Mouse (Mus musculus) thymus, postnatal 36 days (tissue): ENCODE measurements around the gene Mcm9.
A peak's percentile ranks its signal among the peaks of the same experiment; 100 is the strongest.
"Not testable (repeated sequence)": the region's sequence is repeated elsewhere in the genome, so short reads cannot be mapped to it uniquely, and the experiment has no call there.

ENCODE experiments used
- DNase-seq, 2 experiments: peaks; one replicate each; pipeline ENCODE4 v3.0.0; 2022; ENCODE audit warnings: mixed read lengths in 2 of 2

Gene Mcm9

DNA sequence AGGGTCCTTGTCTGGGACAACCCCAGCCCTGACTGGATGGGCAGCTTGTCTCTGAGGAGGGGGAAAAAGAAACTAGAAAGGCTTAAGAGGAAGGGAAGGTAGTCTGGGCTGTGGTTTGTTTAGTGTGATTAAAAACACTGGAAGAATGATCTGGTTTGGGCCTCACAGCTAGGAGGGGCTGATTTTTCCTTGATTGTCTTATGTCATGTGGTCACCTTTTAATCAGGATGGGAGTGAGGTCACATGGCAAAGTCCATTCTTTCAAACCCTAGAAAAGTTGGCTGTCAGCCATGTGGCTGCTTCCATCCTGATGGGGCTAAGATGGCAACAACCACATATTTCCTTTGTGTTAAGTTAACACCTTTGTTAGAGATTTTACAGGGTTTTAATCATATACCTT, 61.7 kb downstream of the Mcm9 start:
- DNase-seq, result no peak

DNA sequence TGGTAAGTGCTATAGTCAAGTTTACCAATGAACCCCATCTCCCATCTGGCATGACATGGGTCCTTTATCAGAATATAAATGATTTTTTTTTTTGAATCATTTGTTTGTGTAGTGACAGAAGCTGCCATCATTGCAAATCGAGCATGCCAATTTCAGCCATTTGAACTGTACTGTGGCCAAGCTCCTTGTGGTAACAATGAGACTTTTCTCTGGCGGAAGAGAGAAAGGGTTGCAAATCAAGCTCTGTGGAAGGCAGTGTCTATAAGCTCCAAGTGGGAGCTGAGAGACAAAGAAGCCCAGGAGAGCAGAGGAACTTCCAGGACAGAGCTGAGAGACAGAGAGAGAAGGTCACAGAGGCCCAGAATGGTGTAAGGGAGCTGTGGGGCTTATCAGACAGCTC, 64.7 kb downstream of the Mcm9 start:
- no peak for DNase-seq

DNA sequence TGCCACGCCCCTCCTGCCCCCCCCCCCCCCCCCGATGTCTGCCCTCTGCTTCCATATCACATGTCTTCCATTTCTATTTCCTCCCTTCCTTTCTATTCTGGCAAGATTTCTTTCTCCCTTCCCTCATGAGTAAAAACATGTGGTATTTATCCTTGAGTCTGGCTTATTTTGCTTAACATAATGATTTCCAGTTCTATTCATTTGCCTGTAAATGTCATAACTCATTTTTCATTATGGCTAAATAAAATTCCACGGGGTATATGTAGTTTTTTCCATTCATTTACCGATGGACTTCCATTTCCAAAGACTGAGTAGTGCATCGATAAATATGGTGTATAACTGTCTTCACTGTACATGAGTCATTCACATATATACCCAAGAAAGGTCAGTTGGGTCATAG, 68.2 kb downstream of the Mcm9 start:
- no peak for DNase-seq

DNA sequence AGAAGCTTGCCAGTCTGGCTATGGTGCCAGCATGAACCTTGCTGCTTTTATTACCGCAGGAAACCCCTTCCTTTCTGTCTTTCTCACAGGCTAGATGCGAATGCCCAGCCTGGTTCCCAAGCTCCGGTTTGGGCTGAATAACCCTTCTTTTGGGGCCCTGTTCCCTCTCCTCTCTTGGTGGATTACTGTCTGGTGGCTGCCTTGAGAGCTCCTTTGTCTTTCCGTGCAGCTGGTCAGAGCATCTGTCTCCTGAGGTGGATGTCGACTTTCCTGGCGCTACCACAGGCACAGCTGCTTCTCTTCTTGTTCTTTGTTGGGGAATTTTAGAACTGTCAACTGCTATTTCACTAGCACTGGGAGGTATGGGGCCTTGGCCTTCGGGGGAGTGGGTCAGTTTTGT, 92.6 kb downstream of the Mcm9 start:
- DNase-seq, result no peak

DNA sequence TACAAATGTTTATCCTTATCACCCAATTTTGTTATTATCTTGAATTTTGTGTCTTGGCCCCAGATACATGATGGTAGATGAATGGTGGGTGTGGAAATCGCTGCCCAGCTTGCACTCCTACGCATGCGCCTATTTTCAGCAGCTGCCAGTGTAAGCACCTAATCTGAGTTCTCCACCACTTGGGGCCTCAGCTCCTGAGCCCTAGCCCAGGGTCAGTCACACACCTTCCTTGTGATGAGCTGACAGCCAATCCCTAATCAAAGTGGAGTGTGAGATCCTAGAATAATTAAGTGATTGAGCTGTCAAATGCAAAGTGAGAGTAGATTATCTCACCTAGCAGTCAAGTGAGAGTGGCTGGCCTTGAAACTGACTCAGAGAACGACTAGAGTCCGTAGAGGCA, 97.9 kb downstream of the Mcm9 start:
- no peak for DNase-seq

DNA sequence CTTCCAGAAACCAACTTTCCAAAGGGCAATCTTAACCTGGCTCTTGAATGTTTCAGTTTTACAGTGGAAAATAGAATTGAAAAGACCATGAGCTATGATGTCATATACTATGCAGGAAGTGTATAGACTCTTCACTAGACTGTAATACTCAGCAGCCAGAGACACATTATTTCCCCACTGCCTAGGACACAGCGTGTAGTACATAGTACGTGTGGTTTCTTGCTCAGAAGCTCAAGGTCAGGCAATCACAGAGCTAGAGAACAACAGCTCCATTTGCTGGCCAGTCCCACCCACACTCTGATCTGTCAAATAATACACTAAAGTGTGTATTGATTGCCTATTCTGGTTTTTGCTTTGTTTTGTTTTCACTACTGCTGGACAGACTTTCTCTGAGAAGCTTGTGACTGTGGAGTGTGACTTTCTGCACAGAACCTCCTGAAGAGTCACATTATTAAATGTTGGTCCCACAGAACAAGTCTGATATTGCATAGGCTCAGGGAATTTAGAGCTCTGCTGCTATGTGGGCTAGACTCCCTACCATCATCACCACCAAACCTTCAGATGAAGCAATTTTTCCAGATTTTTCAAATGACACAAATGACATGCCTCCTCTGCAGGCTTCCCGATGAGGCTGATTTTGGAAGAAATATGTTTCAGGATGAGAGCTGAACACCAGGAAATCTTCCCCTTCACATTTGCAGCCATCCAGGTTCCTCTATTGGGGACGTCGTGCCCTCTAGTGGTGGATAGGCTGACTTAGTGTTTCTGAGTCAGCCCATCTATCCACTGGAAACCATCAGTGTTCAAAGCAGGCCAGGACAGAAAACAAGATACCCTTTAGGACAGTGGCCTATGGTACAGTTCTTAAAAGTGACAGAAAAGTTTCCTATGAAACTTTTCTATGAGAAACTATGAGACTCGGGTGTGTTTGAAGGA, 102.1 kb downstream of the Mcm9 start:
- peak; percentile 17 to 18 for DNase-seq

DNA sequence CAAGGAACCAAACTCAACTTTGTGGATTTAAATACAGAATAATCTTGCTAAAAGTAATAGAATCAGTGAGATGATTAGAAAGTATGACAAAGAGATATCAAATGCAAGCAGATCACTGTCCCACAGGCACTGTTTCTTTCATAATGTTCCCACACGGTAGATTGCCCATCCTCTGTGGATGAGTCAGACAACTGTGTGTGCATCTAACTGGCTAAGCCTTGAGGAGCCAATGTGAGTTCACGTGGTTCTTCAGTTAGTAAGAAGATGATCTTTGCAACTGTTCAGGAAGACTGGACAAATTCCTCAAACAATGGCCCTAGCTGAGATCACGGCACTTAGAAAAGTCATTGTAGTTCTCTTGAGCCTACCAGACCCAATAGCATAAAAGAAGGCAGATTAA, 102.9 kb downstream of the Mcm9 start:
- DNase-seq, result no peak

DNA sequence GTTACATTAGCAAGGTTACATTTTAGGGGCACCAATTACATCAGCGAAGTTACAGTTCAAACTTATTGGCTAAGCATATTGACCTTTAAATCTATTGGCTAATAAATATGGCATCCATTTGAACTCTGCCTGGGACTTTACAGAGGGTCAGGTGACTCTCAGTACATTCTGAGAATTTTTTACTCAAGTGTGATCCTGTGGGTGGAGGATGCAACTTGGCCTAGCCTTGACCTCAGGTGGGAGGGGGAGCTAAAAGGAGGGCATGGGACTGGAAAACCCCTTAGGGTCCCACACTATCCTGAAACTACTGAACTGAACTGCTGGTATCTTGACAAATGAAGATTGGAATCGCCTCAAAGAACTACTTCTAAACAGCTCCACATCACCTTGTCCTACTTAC, 103.9 kb downstream of the Mcm9 start:
- DNase-seq, result no peak

DNA sequence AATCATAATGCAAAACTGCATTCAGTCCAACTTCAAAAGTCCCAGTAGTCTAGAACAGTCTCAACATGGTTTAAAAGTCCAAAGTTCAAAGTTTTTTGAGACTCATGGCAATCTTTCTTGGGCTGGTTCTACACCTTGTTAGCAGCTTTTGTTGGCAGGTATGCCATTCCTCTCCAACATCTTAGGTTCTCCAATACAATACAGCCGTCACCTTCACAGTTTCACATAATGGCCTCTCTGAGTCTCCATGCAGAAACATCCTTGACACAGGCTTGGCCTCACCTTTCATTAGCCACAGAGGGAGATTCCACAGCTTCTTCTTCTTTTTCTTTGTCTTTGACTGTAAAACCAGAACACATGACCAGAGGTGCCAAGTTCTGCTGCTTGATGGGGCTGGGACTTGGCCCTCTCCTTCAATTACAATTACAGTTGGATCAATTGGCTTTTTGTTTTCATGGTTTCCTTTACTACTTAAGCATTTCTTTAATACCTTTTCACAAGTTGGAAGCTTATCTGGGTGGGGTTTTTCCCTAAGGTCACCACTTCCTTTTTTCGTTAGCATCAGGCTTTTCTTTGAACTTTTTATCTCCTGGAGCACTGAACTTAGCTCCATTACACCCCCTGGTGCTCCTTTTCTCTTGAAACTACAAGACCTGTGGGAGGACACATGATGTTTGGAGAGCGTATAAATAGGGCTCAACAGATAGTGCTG, 104.8 kb downstream of the Mcm9 start:
- no peak for DNase-seq

DNA sequence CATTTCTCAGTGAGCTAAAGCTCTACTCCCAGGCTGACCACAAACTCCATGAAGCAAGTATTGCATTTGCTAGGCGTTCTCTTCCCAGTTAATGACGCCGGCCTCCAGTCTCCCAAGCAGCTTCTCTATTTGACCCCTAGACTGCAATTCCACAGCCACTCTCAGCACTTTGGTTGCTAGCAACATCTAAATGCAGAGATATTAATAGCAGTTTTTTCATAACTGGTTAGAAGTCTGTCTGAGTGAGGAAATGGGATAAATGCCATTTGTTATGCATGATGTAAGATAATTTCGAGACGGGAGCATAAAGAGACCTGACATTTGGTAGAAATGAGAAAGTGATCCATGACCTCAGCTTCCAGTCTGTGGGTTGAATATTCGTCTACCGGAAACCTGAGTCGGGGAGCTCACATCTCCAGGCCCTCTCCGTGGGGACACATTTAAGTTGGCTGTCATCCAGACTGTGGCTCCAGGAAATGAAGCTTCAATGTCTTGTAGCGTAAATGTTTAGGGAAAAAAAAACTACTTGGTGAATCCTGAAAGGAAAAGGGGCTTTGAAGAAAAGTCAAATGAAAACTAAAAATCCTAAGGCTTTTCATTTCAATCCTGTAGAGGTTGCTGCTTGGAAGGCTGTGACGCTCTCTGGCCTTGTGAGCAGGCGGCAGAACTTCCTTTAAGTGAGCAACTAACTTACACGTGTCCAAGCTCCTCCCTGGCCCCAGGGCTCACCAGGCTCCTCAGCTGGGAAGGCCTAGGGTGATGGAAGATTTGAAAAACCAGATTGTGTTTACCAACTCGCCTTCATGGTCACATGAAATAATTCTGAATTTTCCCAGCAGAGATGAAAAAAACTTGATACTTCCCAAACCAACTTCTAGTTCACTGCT, 110.9 kb downstream of the Mcm9 start:
- DNase-seq, result no peak

DNA sequence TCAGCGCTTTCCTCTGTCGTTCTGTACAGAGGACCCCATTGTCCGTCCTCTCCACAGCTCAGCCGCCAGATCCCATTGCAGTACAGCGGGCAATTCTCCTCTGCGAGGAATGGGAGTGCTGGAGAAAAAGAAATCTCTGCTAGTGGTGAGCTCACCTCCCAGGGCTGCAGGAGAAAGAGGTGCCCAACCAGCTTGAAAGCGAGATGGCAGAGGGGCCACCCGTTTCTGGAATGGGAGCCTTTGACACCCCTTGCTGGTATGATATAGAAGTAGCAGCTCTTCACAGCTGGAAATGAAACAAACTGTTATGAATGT, 111.7 kb downstream of the Mcm9 start:
- DNase-seq, result no peak

DNA sequence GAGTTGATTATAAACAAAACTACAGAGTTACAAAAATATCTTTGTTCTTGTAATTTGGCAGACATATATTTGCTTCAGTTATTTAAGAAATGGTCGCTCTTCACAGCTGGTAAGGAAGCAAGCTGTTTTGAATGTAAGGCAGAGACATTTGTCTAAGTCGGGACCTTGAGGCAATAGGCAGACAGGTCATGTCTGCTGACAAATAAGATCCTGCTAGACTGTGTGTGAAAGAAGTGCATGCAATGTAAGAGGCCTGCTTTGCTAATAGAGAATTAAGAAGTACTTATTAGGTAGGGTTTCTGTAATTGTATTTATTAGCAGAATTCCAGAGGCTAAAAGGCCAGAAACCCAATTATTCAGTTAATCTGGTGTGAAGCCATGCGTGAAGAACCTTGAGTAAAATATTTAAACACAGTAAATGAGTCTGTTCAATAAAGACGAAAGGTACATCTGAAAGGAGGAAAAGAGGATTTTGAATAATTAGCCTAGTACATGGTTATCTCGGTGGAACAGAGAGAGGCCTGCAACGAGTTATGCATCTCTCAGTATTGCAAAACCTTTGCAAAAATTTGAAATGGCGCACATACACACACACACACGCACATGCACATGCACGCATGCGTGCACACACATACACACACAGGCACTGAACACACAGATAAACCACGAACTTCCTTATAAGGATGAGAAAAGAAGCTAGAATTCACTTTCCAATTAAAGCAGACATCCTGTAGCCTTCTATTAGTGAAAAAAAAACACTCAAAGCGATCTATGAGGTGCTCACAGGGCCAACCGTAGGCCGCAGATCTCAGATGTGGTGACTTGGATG, 112.3 kb downstream of the Mcm9 start:
- no peak for DNase-seq

DNA sequence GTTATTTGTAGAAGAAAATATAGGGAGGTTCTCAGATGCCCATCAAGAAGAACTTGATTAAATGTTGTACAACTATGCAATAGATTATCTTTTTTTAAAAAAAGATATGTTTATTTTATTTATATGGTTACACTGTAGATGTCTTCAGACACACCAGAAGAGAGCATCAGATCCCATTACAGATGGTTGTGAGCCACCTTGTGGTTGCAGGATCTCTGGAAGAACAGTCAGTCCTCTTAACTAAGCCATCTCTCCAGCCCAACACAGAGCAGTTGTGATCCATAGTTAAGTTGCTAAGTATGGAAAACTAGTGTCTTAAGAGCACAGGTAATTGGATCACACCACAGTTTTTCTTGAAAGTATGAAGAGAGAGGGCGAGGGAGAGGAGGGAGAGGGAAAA, 117.7 kb downstream of the Mcm9 start:
- DNase-seq, result no peak

DNA sequence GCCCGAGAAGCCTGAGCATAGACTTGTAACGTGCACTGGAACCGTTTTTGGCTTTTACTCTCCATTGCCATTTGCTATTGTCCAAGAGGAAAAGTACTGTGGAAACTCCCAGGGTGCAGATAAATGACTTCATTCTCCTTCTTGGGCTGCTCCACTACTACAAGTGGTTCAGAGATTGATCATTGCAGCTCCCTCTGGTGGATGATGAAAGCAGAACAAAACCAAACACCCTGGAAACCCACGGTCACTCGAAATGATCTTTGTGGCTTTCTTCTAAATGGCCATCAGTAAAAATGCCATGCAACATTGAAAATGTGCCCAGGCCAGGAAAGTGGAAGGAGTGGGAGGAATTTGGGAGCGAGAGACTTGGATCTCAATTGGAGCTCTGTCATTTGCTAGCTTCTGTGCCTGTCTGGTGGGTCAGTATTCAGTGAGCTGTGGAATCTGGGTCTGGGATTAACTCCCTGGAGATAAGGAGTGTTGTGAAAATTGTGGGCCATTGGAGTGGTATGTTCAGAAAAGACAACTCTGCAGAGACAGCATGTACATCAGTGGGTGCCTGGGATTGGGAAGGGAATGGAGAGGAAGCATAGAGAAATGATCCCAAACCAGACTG, 121.0 kb downstream of the Mcm9 start:
- DNase-seq, result peak in 1 of 2 experiments; percentile 5

DNA sequence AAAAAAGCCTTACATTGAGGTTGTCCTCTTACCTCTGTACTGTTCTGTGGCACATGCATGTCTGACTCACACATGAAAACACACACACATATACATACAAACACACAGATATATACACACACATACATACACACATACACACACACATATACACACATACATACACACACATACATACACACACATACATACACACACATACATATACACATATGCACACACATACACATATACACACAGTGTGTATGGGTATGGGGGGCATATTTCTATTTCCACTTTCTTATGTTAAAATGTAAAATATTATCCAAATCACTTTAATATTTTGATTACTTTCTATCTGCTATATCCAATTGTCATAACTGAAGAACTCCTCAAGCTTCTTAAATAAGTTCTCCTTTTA, 121.6 kb downstream of the Mcm9 start:
- no peak for DNase-seq

DNA sequence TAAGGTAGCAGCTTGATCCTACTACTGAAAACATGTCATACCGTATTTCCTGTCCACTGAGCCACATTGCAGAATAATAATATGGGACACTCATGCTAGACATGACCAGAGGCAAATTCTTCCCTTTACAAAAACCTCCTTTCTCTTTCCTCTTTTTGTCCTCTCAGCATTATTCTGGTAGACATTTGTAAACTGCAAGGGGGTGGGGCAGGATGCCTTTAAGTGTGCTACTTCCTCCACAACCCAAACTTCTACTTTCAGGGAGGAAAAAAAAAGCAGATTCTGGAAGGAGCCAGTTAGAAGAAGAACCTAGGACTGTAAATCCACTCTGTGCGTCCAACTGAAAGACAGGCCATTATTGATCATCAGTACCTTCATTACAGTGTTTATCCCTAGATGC, 124.7 kb downstream of the Mcm9 start:
- DNase-seq, result no peak

DNA sequence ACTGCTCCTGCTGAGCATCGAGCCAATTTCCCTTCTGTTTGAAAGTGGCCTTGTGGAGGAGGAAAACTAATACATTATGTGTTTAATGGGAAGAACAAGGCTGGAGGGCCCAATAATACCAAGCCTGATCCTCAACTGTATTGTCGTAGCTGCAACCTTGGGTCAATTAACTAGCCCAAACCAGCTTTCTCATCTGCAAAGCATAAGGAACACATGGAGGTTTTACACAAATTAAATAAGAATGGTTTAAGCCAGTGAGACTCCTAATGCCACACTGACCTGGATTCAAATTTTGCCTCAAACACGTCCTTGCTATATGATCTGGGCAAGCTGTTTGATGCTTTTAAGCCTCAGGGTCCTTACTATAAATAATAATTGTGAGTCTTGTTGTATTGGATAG, 125.2 kb downstream of the Mcm9 start:
- no peak for DNase-seq

DNA sequence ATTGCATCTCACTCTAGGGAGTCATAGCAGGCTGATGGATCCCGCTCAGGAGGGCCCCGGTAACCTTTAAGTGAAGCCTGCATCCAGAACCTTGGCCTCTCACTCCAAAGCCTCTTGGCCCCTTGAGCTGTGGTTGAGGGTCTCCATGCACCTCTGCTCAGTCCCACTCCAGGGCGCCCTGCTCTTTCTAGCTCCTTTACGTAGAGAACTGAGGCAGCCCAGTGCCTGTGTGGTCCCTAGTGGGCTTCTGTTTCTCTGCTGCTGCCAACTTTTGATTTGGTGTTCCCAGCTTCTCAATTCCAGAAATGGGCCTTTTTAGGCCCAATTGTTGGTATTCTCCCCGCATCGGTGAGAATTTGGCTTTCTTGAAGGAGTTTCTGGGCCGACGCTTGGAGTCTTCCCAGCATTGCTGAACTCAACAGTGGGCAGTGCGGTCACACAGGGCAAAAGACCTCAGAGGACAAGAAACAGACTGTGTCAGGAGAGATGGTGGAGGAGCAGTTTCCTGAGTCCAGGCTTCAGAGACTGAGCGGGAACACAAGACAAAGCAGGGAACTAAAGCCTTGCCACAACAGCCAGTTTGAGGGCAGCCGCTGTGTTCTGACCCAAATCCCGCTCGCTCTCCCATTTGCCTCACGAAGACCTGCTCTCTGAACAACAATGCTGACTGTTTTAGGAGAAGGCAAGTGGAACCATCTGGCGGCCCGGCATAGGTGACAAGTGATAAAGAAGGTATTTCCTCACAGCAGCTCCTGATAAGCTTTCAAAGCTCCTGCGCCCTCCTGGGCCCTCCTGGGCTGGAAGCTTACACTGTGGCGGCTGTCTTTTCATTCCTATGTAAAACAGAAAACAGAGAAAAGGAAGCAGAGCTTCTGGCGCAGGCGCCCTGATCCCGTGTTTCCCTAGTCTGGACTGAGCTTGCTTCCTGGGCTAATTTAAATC, 127.1 kb downstream of the Mcm9 start:
- no peak for DNase-seq

DNA sequence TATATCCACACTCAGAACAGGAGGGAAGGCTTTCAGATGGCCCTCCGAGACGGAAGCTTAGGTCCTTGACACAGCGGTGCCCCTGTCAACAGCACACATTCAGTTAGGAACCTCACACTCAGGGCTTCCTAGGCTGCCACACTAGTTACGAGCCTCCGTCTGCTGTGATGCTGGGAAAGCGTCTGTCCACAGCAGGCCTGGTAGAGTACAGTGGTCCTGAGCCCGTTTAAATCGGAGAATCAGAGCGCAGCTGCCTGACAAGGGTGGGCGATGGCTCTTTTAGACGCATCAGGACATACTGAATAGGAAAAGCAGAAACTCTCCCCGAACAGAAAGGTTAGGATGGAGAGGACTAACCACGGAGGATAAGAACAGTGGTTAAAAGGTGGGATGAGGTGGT, 127.8 kb downstream of the Mcm9 start:
- no peak for DNase-seq

DNA sequence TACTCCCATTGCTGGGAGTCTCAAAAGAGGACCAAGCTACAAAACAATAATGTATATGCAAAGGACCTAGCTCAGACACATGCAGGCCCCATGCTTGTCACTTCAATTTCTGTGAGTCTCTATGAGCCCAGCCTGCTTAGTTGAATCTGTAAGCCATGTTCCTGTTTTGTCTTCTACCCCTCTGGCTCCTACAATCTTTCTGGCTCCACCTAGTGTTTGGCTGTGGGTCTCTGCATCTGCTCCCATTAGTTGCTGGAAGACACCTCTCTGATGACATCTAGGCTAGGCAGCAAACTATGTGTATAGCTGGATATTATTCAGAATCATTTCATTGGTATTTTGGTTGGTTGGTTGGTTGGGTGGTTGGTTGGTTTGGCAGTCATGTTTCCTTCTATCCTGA, 130.7 kb downstream of the Mcm9 start:
- DNase-seq, result peak; percentile 16 to 18

DNA sequence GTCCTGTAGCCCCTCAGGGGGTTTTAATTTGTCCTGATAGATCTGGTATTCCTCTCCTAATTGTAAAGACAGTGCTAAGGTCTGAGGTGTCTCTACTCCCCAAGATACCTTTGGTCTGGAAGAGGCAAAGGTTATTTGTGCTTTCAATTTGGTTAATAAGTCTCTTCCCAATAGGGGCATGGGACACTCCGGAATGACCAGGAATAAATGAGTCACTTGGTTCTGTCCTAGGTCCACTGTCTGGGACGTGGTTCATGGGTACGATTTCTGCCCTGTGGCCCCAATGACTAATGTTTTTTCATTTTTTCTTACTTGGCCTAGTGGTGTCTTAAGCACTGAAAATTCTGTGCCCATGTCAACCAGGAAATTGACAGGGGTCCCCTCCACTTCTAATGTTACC, 134.9 kb downstream of the Mcm9 start:
- not testable (repeated sequence) for DNase-seq
